Mouse (Mus musculus) liver, postnatal 0 days (tissue): Measurements from ENCODE around the gene Acaca.

Experiments
- CTCF ChIP-seq: sonication (generic); IDR thresholded peaks from 2 replicates; pipeline ENCODE4 v1.5.1; 2016; ENCODE audit warnings: antibody characterized with exemption, low read depth
- EP300 ChIP-seq: IDR thresholded peaks from 2 replicates; pipeline ENCODE4 v1.6.1; 2016; ENCODE audit warnings: antibody characterized with exemption, low read depth, mild to moderate bottlenecking

GRCm38 (mm10) chr11:84247370-84247769 is 117.9 kb downstream of the Acaca start:
- no peak for TF ChIP-seq CTCF
- no peak for TF ChIP-seq EP300
